Mouse (Mus musculus) liver, embryonic 13.5 days (tissue): ENCODE data around the gene Dmc1. TPM values are rescaled to one million over a fixed set of nuclear protein-coding genes. Genes with fewer than 3 reads are reported as not detected.
A peak's percentile ranks its signal among the peaks of the same experiment; 100 is the strongest.

ENCODE experiments used
- ATAC-seq: fragments of 200-750 bp; cut with Nextera tagmentation; 2 replicates; pipeline ENCODE4 v1.8.0; 2017; ENCODE audit warnings: low read depth, mild to moderate bottlenecking, moderate number of reproducible peaks, moderate library complexity
- DNase-seq: peaks from one replicate; pipeline ENCODE4 v3.0.0; 2022
- H3K27ac ChIP-seq: fragments of 300-500 bp; sonication (generic); 2 replicates; pipeline ENCODE4 v1.5.1; 2015; ENCODE audit warnings: moderate library complexity, mild to moderate bottlenecking, inconsistent platforms
- H3K27me3 ChIP-seq: fragments of 300-500 bp; sonication (generic); 2 replicates; pipeline ENCODE4 v1.6.1; 2015; ENCODE audit warnings: mild to moderate bottlenecking, inconsistent platforms
- H3K36me3 ChIP-seq: fragments of 300-500 bp; sonication (generic); 2 replicates; pipeline ENCODE4 v1.6.1; 2015; ENCODE audit warnings: mild to moderate bottlenecking, inconsistent platforms
- H3K4me1 ChIP-seq: fragments of 300-500 bp; sonication (generic); replicated peaks from 2 replicates; pipeline ENCODE4 v1.6.1; 2015; ENCODE audit warnings: inconsistent platforms
- H3K4me2 ChIP-seq: fragments of 300-500 bp; sonication (generic); 2 replicates; pipeline ENCODE4 v1.6.1; 2015; ENCODE audit warnings: inconsistent platforms, mild to moderate bottlenecking, moderate library complexity
- H3K4me3 ChIP-seq: fragments of 300-500 bp; sonication (generic); replicated peaks from 2 replicates; pipeline ENCODE4 v1.5.1; 2015; ENCODE audit warnings: mild to moderate bottlenecking, inconsistent platforms
- H3K9ac ChIP-seq: fragments of 300-500 bp; sonication (generic); 2 replicates; pipeline ENCODE4 v1.6.1; 2015; ENCODE audit warnings: mild to moderate bottlenecking, inconsistent platforms
- H3K9me3 ChIP-seq: fragments of 300-500 bp; sonication (generic); replicated peaks from 2 replicates; pipeline ENCODE4 v1.6.1; 2016; ENCODE audit warnings: inconsistent platforms
- WGBS: fragments of 180-500 bp; shearing (Covaris S2); methylation state at CpG from one replicate; pipeline ENCODE4 v1.1.7; 2015; ENCODE audit not compliant: insufficient replicate concordance; 5-methylcytosine and 5-hydroxymethylcytosine counted together
- polyA plus RNA-seq: library from polyadenylated mRNA; unstranded; fragments of >200 nt; fragmentation: Nextera tagmentation; extraction: Ambion mirVana; gene quantifications from 2 replicates; pipeline ENCODE4 v1.2.1, GENCODE M21; 2015

Dmc1 gene
- polyA plus RNA-seq: 0.22 and 0.40 TPM in 2 replicates

DNA sequence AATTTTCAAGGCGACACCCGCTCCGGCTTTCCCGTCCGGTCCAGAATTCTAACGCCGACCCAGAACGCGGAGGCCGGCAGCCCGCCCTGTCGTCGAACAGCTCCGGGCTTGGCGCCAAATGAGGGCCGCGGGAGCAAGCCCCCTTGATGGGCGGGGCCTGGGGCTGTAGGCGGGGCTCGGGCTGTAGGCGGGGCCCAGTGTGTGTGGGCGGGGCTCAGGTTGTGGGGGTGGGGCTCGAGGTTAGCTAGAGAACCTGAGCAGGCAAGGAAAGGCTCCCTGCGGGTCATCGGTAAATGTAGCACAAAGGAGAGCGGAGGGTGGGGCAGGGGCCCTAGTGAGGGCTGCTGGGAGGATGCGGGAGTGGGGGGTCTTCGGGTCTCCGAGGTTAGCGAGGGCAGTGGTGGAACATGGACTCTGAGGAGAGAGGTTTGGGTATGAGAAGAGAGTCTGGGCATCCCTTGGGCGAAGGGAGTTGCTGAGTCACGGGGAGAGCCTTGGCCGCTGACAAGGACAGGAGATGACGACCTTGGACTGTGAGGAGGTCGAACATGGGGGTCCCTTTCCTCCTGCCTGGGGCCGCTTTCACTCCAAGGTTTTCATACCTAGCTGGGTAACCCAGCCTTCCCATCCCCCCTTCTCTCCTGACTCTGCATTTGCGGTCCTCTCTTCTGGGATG is at the start of gene Dmc1:
TSS of gene Dmc1 (minus strand) at position 120 of the 676 bp plus-strand sequence.
- H3K36me3 ChIP-seq: no peaks in the 10 kb centered on the region
- 9% methylated on average over 37 of the region's 37 CpGs for WGBS
- ATAC-seq (no peak), DNase-seq (peak; percentile 22)
- H3K4me1 ChIP-seq: peaks cover 11% of the 10 kb centered on the region
- 0 out of 2 replicates have a peak, but pooled peaks cover 6% of the 10 kb centered on the region for H3K9me3 ChIP-seq
- peak within 1 kb of the TSS; percentile 48 for H3K4me2 ChIP-seq
- peak within 1 kb of the TSS; percentile 35 for H3K4me3 ChIP-seq
- H3K9ac ChIP-seq: no peak within 1 kb of the TSS
- no peak within 1 kb of the TSS for H3K27ac ChIP-seq
- peaks cover 24% of the 10 kb centered on the region for H3K27me3 ChIP-seq

DNA sequence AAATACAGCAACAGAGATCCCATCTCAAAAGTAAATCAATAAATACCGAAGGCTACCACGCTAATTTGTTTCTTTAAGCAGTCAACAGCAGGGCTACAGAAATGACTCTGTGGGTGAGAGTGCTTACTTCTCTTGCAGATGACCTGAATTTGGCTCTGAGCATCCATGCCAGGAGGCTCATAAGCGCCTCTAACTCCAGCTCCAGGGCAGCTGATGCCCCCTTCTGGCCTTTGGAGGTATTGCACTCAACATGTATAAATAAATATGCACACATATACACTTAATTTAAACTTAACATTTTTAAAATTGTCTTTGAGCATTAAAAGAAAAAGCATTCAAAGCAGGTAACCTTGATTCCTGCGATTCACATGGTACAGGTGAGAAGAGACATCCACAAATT is 46.6 kb upstream of the Dmc1 start:
- H3K4me3 ChIP-seq: no peak overlapping the region
- 68% methylated on average over 4 of the region's 4 CpGs for WGBS
- H3K4me2 ChIP-seq: no peak overlapping the region
- H3K4me1 ChIP-seq: no peaks in the 10 kb centered on the region
- DNase-seq: no peak
- H3K27me3 ChIP-seq: no peaks in the 10 kb centered on the region
- no peak overlapping the region for H3K27ac ChIP-seq
- no peak for ATAC-seq
- H3K9ac ChIP-seq: no peak overlapping the region
- no peaks in the 10 kb centered on the region for H3K36me3 ChIP-seq
- H3K9me3 ChIP-seq: no peaks in the 10 kb centered on the region

DNA sequence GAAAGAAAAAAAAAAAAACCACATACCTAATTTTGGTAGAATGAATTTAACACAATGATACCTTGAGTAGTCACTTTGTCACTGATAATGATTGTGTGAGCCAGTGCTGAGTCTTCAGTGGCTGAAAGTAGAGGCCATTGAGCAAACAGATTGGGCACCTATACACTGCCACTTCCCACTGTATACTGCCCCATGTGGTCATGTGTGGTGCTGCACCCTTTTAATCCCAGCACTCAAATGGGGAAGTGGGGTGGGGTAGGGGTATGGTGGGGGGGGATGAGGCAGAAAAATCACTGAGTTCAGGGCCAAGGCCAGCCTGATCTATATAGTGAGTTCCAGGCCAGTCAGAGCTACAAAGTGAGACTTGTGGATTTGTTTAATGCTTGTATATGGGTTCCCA is 45.7 kb upstream of the Dmc1 start:
- Histone ChIP-seq H3K4me2 (no peak overlapping the region), H3K27me3 (no peaks in the 10 kb centered on the region), H3K4me3 (no peak overlapping the region), H3K27ac (no peak overlapping the region), H3K9ac (no peak overlapping the region), H3K4me1 (no peaks in the 10 kb centered on the region), H3K9me3 (no peaks in the 10 kb centered on the region), H3K36me3 (no peaks in the 10 kb centered on the region)
- DNase-seq (peak; percentile 29), ATAC-seq (peak; percentile 34; the same call in 1 of the 2 replicates)

- no peak overlapping the region for H3K27ac ChIP-seq
- H3K27me3 ChIP-seq: no peaks in the 10 kb centered on the region
- H3K9me3 ChIP-seq: no peaks in the 10 kb centered on the region
- H3K9ac ChIP-seq: no peak overlapping the region
- H3K36me3 ChIP-seq: no peaks in the 10 kb centered on the region
- H3K4me3 ChIP-seq: no peak overlapping the region
- no peak for DNase-seq
- H3K4me2 ChIP-seq: no peak overlapping the region
- no peaks in the 10 kb centered on the region for H3K4me1 ChIP-seq
- ATAC-seq: no peak
- WGBS: 74% methylated on average over 12 of the region's 12 CpGs
These were observed 43.2 kb upstream of the Dmc1 start for GRCm38 (mm10) chr15:79648130-79648529.

- DNase-seq (no peak), ATAC-seq (no peak)
- Histone ChIP-seq H3K4me2 (no peak overlapping the region), H3K4me1 (no peaks in the 10 kb centered on the region), H3K27ac (no peak overlapping the region), H3K36me3 (no peaks in the 10 kb centered on the region), H3K27me3 (no peaks in the 10 kb centered on the region), H3K9me3 (no peaks in the 10 kb centered on the region), H3K4me3 (no peak overlapping the region), H3K9ac (no peak overlapping the region)
- WGBS: 37% methylated on average over 2 of the region's 2 CpGs
These were observed 40.6 kb upstream of the Dmc1 start for GRCm38 (mm10) chr15:79645483-79645882.

DNA sequence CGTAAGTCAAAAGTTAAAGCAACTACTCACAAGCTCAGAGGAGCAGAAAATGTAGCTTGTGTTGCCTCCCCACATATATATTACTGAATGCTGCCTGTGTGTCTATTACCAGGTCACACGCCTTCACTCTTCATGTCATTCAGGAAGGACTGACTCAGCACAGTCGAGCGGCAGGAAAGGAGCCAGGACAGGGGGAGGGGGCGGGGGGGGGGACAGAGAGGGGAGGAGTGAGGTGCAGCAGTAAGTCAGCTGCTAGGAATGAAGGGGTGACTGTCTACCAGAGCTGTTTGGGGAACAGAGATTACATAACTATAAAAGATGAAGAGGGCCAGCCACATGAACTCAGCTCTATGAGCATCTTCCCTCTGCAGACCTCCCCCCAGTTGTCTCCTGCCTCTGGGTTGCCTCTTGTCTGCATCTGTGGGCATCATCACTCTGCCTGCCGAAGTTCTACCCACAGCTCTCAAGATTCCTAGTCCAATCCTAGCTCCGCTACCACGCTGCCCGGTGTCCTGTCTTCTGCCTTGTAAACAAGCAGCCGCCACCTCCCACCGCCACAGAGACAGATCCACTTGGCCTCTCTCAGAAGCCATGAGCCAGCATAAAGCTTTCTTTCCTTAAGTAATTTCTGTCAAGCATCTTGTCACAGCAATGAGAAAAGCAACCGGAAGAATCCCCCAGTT is 36.4 kb upstream of the Dmc1 start:
- 47% methylated on average over 12 of the region's 12 CpGs for WGBS
- no peak for DNase-seq
- Histone ChIP-seq H3K9me3 (no peaks in the 10 kb centered on the region), H3K9ac (no peak overlapping the region), H3K27me3 (no peaks in the 10 kb centered on the region), H3K4me3 (no peak overlapping the region), H3K27ac (no peak overlapping the region), H3K36me3 (no peaks in the 10 kb centered on the region), H3K4me1 (peaks cover 8% of the 10 kb centered on the region; the same call in 1 of the 2 replicates), H3K4me2 (no peak overlapping the region)
- no peak for ATAC-seq

DNA sequence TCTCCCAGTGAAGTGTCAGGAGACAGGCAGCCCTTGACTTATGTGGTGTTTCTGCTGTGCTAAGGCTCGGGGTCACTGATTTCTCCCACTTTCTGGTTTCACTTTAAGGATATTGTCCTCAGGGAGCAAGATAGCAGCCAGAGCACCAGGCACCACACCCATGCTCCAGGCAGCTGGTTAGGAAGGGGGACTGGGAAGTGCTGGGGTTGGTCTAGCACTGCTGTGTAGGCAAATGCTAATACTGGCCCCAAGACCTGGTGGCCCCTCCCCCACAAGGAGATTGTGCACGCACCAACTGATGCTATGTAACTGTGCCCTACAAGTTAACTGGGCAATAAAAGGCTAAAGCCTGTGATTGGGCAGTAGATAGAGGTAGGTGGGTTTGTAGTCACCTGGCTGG is 25.6 kb upstream of the Dmc1 start:
- no peaks in the 10 kb centered on the region for H3K4me1 ChIP-seq
- H3K9ac ChIP-seq: no peak overlapping the region
- no peaks in the 10 kb centered on the region for H3K27me3 ChIP-seq
- no peak overlapping the region for H3K27ac ChIP-seq
- no peak for ATAC-seq
- no peaks in the 10 kb centered on the region for H3K9me3 ChIP-seq
- no peak for DNase-seq
- no peak overlapping the region for H3K4me2 ChIP-seq
- H3K36me3 ChIP-seq: no peaks in the 10 kb centered on the region
- WGBS: 53% methylated on average over 2 of the region's 2 CpGs
- no peak overlapping the region for H3K4me3 ChIP-seq

- peak; percentile 88 for ATAC-seq
- Histone ChIP-seq H3K27ac (no peak overlapping the region), H3K27me3 (no peaks in the 10 kb centered on the region), H3K36me3 (no peaks in the 10 kb centered on the region), H3K4me2 (no peak overlapping the region), H3K4me1 (peaks cover 13% of the 10 kb centered on the region), H3K4me3 (no peak overlapping the region), H3K9me3 (no peaks in the 10 kb centered on the region), H3K9ac (no peak overlapping the region)
- DNase-seq: peak; percentile 22
- WGBS: 48% methylated on average over 11 of the region's 11 CpGs
These were observed 15.0 kb upstream of the Dmc1 start for GRCm38 (mm10) chr15:79619770-79620414.

- H3K27me3 ChIP-seq: no peaks in the 10 kb centered on the region
- H3K9me3 ChIP-seq: no peaks in the 10 kb centered on the region
- no peak overlapping the region for H3K9ac ChIP-seq
- 44% methylated on average over 7 of the region's 7 CpGs for WGBS
- H3K36me3 ChIP-seq: no peaks in the 10 kb centered on the region
- no peak overlapping the region for H3K27ac ChIP-seq
- no peak for ATAC-seq
- no peak overlapping the region for H3K4me2 ChIP-seq
- no peak for DNase-seq
- H3K4me3 ChIP-seq: no peak overlapping the region
- H3K4me1 ChIP-seq: peaks cover 13% of the 10 kb centered on the region
These were observed 13.5 kb upstream of the Dmc1 start for GRCm38 (mm10) chr15:79618456-79618855.

DNA sequence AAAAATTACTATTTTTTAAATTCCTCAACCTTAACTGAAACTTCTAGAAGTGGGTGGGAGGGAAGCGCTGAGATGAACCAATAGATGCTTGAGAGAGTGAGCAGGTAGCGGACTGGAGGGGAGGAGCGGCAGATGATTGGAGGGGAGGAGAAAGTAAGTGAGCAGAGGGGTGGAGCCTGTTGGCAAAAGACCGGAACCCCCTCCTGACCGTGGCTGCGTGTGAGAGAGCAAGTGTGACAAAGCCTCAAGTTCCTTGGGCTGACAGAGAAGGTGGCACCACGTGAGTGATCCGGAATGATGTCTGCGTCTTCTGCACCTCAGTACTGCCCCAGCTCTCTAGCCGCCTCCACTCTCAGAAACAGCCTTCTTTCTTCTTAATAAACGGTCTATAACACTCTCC is 12.2 kb upstream of the Dmc1 start:
- Histone ChIP-seq H3K4me3 (no peak overlapping the region), H3K36me3 (no peaks in the 10 kb centered on the region), H3K4me2 (0 out of 2 replicates have a peak overlapping the region, but pooled peaks have one; percentile 1), H3K27me3 (no peaks in the 10 kb centered on the region), H3K9ac (no peak overlapping the region), H3K4me1 (peaks cover 13% of the 10 kb centered on the region), H3K9me3 (no peaks in the 10 kb centered on the region), H3K27ac (no peak overlapping the region)
- DNase-seq (no peak), ATAC-seq (no peak)
- WGBS: 70% methylated on average over 11 of the region's 11 CpGs

DNA sequence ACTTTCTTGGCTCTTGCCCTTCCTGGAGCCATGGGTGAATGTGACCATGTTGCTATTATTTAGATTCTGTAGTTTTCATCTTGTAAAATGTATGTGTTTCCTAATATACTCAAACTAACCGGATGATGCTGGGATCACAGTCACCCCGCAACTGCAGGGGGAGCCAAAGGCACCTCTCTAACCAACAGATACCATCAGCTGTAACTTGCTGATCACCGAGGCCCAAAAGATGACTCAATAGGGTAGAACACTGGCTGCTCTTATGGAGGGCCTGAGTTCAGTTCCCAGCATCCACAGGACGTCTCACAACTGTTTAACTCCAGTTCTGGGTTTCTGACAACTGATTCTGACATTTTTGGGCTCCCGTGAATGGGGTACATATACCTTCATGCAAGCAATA is 11.8 kb upstream of the Dmc1 start:
- WGBS: 61% methylated on average over 5 of the region's 5 CpGs
- no peak for ATAC-seq

More for the DNA sequence above, 11.8 kb upstream of the Dmc1 start:
- Histone ChIP-seq H3K4me2 (no peak overlapping the region), H3K27me3 (no peaks in the 10 kb centered on the region), H3K27ac (no peak overlapping the region), H3K36me3 (no peaks in the 10 kb centered on the region), H3K4me1 (peaks cover 13% of the 10 kb centered on the region), H3K9me3 (no peaks in the 10 kb centered on the region), H3K4me3 (no peak overlapping the region), H3K9ac (no peak overlapping the region)
- no peak for DNase-seq
